Mouse (Mus musculus) embryo, embryonic 11.5 days (tissue): ENCODE measurements around the gene Runx3.

Source experiments
- DNase-seq: peaks from one replicate; pipeline ENCODE4 v3.0.0-alpha.2; 2012; ENCODE audit warnings: low read depth, low spot score

Gene Runx3

GRCm38 (mm10) chr4:135220641-135221040, 100.2 kb downstream of the Runx3 start:
- DNase-seq: no peak

- DNase-seq: no peak
Measured at GRCm38 (mm10) chr4:135221632-135222407, 101.4 kb downstream of the Runx3 start.

- DNase-seq: no peak
Measured at GRCm38 (mm10) chr4:135223808-135224207, 103.4 kb downstream of the Runx3 start.

GRCm38 (mm10) chr4:135226008-135226667, 105.7 kb downstream of the Runx3 start:
- no peak for DNase-seq
